Mouse (Mus musculus) liver, embryonic 15.5 days (tissue): Measurements from ENCODE around the gene Aars2. TPM values are rescaled to one million over a fixed set of nuclear protein-coding genes. Genes with fewer than 3 reads are reported as not detected.

Experiments used
- ATAC-seq: fragments of 200-750 bp; cut with Nextera tagmentation; 2 replicates; pipeline ENCODE4 v1.8.0; 2017; ENCODE audit warnings: moderate number of reproducible peaks, mild to moderate bottlenecking, moderate library complexity; ENCODE audit not compliant: insufficient read depth
- H3K27ac ChIP-seq: fragments of 300-500 bp; sonication (generic); replicated peaks from 2 replicates; pipeline ENCODE4 v1.5.1; 2015; ENCODE audit warnings: mild to moderate bottlenecking, inconsistent platforms
- H3K27me3 ChIP-seq: fragments of 300-500 bp; sonication (generic); 2 replicates; pipeline ENCODE4 v1.6.1; 2015; ENCODE audit warnings: mild to moderate bottlenecking, inconsistent platforms
- H3K36me3 ChIP-seq: fragments of 300-500 bp; sonication (generic); replicated peaks from 2 replicates; pipeline ENCODE4 v1.6.1; 2015; ENCODE audit warnings: moderate library complexity, mild to moderate bottlenecking, inconsistent platforms
- H3K4me1 ChIP-seq: fragments of 300-500 bp; sonication (generic); replicated peaks from 2 replicates; pipeline ENCODE4 v1.6.1; 2015; ENCODE audit warnings: inconsistent platforms
- H3K4me2 ChIP-seq: fragments of 300-500 bp; sonication (generic); 2 replicates; pipeline ENCODE4 v1.6.1; 2015; ENCODE audit warnings: moderate library complexity, mild to moderate bottlenecking, inconsistent platforms
- H3K4me3 ChIP-seq: fragments of 300-500 bp; sonication (generic); replicated peaks from 2 replicates; pipeline ENCODE4 v1.5.1; 2015; ENCODE audit warnings: mild to moderate bottlenecking, inconsistent platforms
- H3K9ac ChIP-seq: fragments of 300-500 bp; sonication (generic); 2 replicates; pipeline ENCODE4 v1.6.1; 2015; ENCODE audit warnings: moderate library complexity, mild to moderate bottlenecking, inconsistent platforms
- H3K9me3 ChIP-seq: fragments of 300-500 bp; sonication (generic); replicated peaks from 2 replicates; pipeline ENCODE4 v1.6.1; 2016; ENCODE audit warnings: inconsistent platforms
- WGBS: fragments of 180-500 bp; shearing (Covaris S2); methylation state at CpG from one replicate; pipeline ENCODE4 v1.1.7; 2015; ENCODE audit warnings: mixed read lengths; ENCODE audit not compliant: insufficient replicate concordance; 5-methylcytosine and 5-hydroxymethylcytosine counted together
- polyA plus RNA-seq: library from polyadenylated mRNA; unstranded; fragments of >200 nt; fragmentation: Nextera tagmentation; extraction: Ambion mirVana; gene quantifications from 2 replicates; pipeline ENCODE4 v1.2.1, GENCODE M21; 2015

Gene Aars2
- polyA plus RNA-seq, 1 experiment from 2014 or later, result 6.2 TPM

- H3K27me3 ChIP-seq, result peaks cover 91% of the 10 kb centered on the region
- H3K9me3 ChIP-seq, result no peaks in the 10 kb centered on the region
- WGBS, result 30% methylated on average over 5 of the region's 5 CpGs
- H3K9ac ChIP-seq, result no peak overlapping the region
- no peak for ATAC-seq
- H3K4me1 ChIP-seq, result peaks cover 17% of the 10 kb centered on the region
- H3K27ac ChIP-seq, result no peak overlapping the region
- H3K36me3 ChIP-seq, result no peaks in the 10 kb centered on the region
- H3K4me3 ChIP-seq, result no peak overlapping the region
- no peak overlapping the region for H3K4me2 ChIP-seq
Measured at GRCm38 (mm10) chr17:45550253-45550652, 43.6 kb downstream of the Aars2 start.

- peaks cover 91% of the 10 kb centered on the region for H3K27me3 ChIP-seq
- no peaks in the 10 kb centered on the region for H3K9me3 ChIP-seq
- H3K36me3 ChIP-seq, result no peaks in the 10 kb centered on the region
- H3K4me3 ChIP-seq, result no peak overlapping the region
- H3K4me1 ChIP-seq, result peaks cover 28% of the 10 kb centered on the region
- 55% methylated on average over 7 of the region's 7 CpGs for WGBS
- H3K9ac ChIP-seq, result no peak overlapping the region
- no peak for ATAC-seq
- no peak overlapping the region for H3K27ac ChIP-seq
- H3K4me2 ChIP-seq, result no peak overlapping the region
Measured at GRCm38 (mm10) chr17:45551249-45551796, 44.7 kb downstream of the Aars2 start.

- H3K27me3 ChIP-seq, result peaks cover 91% of the 10 kb centered on the region
Measured at GRCm38 (mm10) chr17:45551816-45552451, 45.3 kb downstream of the Aars2 start.

GRCm38 (mm10) chr17:45553065-45553464, 46.4 kb downstream of the Aars2 start:
- no peak for ATAC-seq

More at GRCm38 (mm10) chr17:45551816-45552451, 45.3 kb downstream of the Aars2 start:
- Histone ChIP-seq H3K4me1 (peaks cover 33% of the 10 kb centered on the region), H3K36me3 (no peaks in the 10 kb centered on the region), H3K4me2 (no peak overlapping the region), H3K4me3 (no peak overlapping the region), H3K9ac (no peak overlapping the region), H3K9me3 (no peaks in the 10 kb centered on the region), H3K27ac (no peak overlapping the region)
- no peak for ATAC-seq
- WGBS, result 5% methylated on average over 8 of the region's 8 CpGs

GRCm38 (mm10) chr17:45554420-45554819, 47.8 kb downstream of the Aars2 start:
- Histone ChIP-seq H3K4me2 (0 out of 2 replicates have a peak overlapping the region, but pooled peaks have one; percentile 91), H3K9ac (no peak overlapping the region), H3K4me1 (peaks cover 40% of the 10 kb centered on the region), H3K27me3 (peaks cover 85% of the 10 kb centered on the region), H3K27ac (no peak overlapping the region), H3K36me3 (no peaks in the 10 kb centered on the region), H3K9me3 (no peaks in the 10 kb centered on the region), H3K4me3 (no peak overlapping the region)
- ATAC-seq, result no peak
- WGBS, result 16% methylated on average over 1 of the region's 1 CpGs

More at GRCm38 (mm10) chr17:45553065-45553464, 46.4 kb downstream of the Aars2 start:
- no peak overlapping the region for H3K27ac ChIP-seq
- H3K36me3 ChIP-seq, result no peaks in the 10 kb centered on the region
- no peak overlapping the region for H3K4me3 ChIP-seq
- H3K27me3 ChIP-seq, result peaks cover 91% of the 10 kb centered on the region
- H3K9ac ChIP-seq, result no peak overlapping the region
- H3K4me2 ChIP-seq, result no peak overlapping the region
- H3K9me3 ChIP-seq, result no peaks in the 10 kb centered on the region
- peaks cover 43% of the 10 kb centered on the region for H3K4me1 ChIP-seq
- 75% methylated on average over 3 of the region's 3 CpGs for WGBS

GRCm38 (mm10) chr17:45555452-45556106, 48.9 kb downstream of the Aars2 start, which contains the start of gene Nfkbie:
Nfkbie (plus strand) TSS chr17:45555703.
- Histone ChIP-seq H3K36me3 (no peaks in the 10 kb centered on the region), H3K4me1 (peaks cover 37% of the 10 kb centered on the region), H3K9me3 (no peaks in the 10 kb centered on the region), H3K27ac (no peak within 1 kb of the TSS), H3K4me3 (peak within 1 kb of the TSS; percentile 62), H3K9ac (peak within 1 kb of the TSS; percentile 47), H3K4me2 (peak within 1 kb of the TSS; percentile 91), H3K27me3 (peaks cover 73% of the 10 kb centered on the region)
- ATAC-seq, result peak; percentile 64
- under 1% methylated on average over 45 of the region's 45 CpGs for WGBS

- H3K9me3 ChIP-seq, result no peaks in the 10 kb centered on the region
- peaks cover 68% of the 10 kb centered on the region for H3K27me3 ChIP-seq
- no peak overlapping the region for H3K27ac ChIP-seq
- H3K36me3 ChIP-seq, result no peaks in the 10 kb centered on the region
- no peak for ATAC-seq
- H3K4me2 ChIP-seq, result peak overlapping the region; percentile 91
- peak overlapping the region; percentile 47 for H3K9ac ChIP-seq
- 2% methylated on average over 14 of the region's 14 CpGs for WGBS
- peaks cover 37% of the 10 kb centered on the region for H3K4me1 ChIP-seq
- peak overlapping the region; percentile 62 for H3K4me3 ChIP-seq
Measured at GRCm38 (mm10) chr17:45556107-45556489, 49.5 kb downstream of the Aars2 start.

GRCm38 (mm10) chr17:45556514-45557245, 50.0 kb downstream of the Aars2 start:
- peaks cover 37% of the 10 kb centered on the region for H3K4me1 ChIP-seq
- no peaks in the 10 kb centered on the region for H3K36me3 ChIP-seq
- H3K4me2 ChIP-seq, result peak overlapping the region; percentile 91
- peaks cover 62% of the 10 kb centered on the region for H3K27me3 ChIP-seq
- 28% methylated on average over 3 of the region's 3 CpGs for WGBS
- H3K9me3 ChIP-seq, result no peaks in the 10 kb centered on the region
- ATAC-seq, result no peak
- H3K9ac ChIP-seq, result no peak overlapping the region
- H3K27ac ChIP-seq, result 0 out of 2 replicates have a peak overlapping the region, but pooled peaks have one; percentile 9
- H3K4me3 ChIP-seq, result peak overlapping the region; percentile 62

- no peak for ATAC-seq
- H3K4me3 ChIP-seq, result peak overlapping the region; percentile 62
- H3K9me3 ChIP-seq, result no peaks in the 10 kb centered on the region
- H3K9ac ChIP-seq, result no peak overlapping the region
- H3K4me1 ChIP-seq, result peaks cover 34% of the 10 kb centered on the region
- H3K27me3 ChIP-seq, result peaks cover 56% of the 10 kb centered on the region
- 0 out of 2 replicates have a peak overlapping the region, but pooled peaks have one; percentile 9 for H3K27ac ChIP-seq
- H3K4me2 ChIP-seq, result peak overlapping the region; percentile 91
- WGBS, result 43% methylated on average over 7 of the region's 7 CpGs
- no peaks in the 10 kb centered on the region for H3K36me3 ChIP-seq
Measured at GRCm38 (mm10) chr17:45557246-45557824, 50.7 kb downstream of the Aars2 start.

GRCm38 (mm10) chr17:45557998-45558862, 51.6 kb downstream of the Aars2 start:
- Histone ChIP-seq H3K9me3 (no peaks in the 10 kb centered on the region), H3K36me3 (no peaks in the 10 kb centered on the region), H3K27me3 (peaks cover 49% of the 10 kb centered on the region), H3K27ac (no peak overlapping the region), H3K9ac (no peak overlapping the region), H3K4me2 (peak overlapping the region; percentile 91; the same call in 1 of the 2 replicates), H3K4me3 (no peak overlapping the region), H3K4me1 (peaks cover 34% of the 10 kb centered on the region)
- no peak for ATAC-seq
- 49% methylated on average over 16 of the region's 16 CpGs for WGBS
